Mouse (Mus musculus): ENCODE results near the gene Prdm12. TPM values are rescaled to one million over a fixed set of nuclear protein-coding genes. Genes with fewer than 3 reads are reported as not detected.
A peak's percentile ranks its signal among the peaks of the same experiment; 100 is the strongest.

The Prdm12 gene
- polyA plus RNA-seq, 1 experiment = not detected

- TF ChIP-seq POLR2AphosphoS2 (IDR thresholded peaks at IDR 0.05; ENCODE audit: insufficient read length, low read depth) (no peak), MYOD1 (IDR thresholded peaks at IDR 0.05; ENCODE audit: control insufficient read depth in 1 of 3, insufficient read length in 2 of 3, low read depth in 2 of 3) (no peak), E2F4 (IDR thresholded peaks at IDR 0.05; ENCODE audit: insufficient read depth) (no peak), SRF (IDR thresholded peaks at IDR 0.05; ENCODE audit: control insufficient read depth, insufficient read length, low read depth) (no peak), MAX (IDR thresholded peaks at IDR 0.05; ENCODE audit: low read depth) (no peak), USF1 (IDR thresholded peaks at IDR 0.05; ENCODE audit: low read depth) (no peak), MYOG (IDR thresholded peaks at IDR 0.05; ENCODE audit: control insufficient read depth in 1 of 3, insufficient read depth in 1 of 3, insufficient read length in 2 of 3, low read depth in 2 of 3) (no peak)
- Histone ChIP-seq H3K4me3 (no peak overlapping the region), H3ac (ENCODE audit: control insufficient read depth, insufficient read length) (no peak overlapping the region), H3K27me3 (ENCODE audit: control insufficient read depth, insufficient read depth, insufficient read length) (peaks cover 88% of the 10 kb centered on the region), H3K36me3 (ENCODE audit: control insufficient read depth, insufficient read depth) (no peaks in the 10 kb centered on the region), H3K79me2 (ENCODE audit: control insufficient read depth, insufficient read depth) (no peaks in the 10 kb centered on the region), H3K4me2 (ENCODE audit: low read depth) (no peak overlapping the region)
These were observed 424 bp upstream of the Prdm12 start for GRCm38 (mm10) chr2:31639466-31639760.

- H3K79me2 ChIP-seq (ENCODE audit: control insufficient read depth, insufficient read depth) = no peaks in the 10 kb centered on the region
- peak overlapping the region; percentile 56 for H3K4me2 ChIP-seq (ENCODE audit: low read depth)
- no peaks in the 10 kb centered on the region for H3K36me3 ChIP-seq (ENCODE audit: control insufficient read depth, insufficient read depth)
- no peak for TF ChIP-seq MYOD1 (IDR thresholded peaks at IDR 0.05; ENCODE audit: control insufficient read depth in 1 of 3, insufficient read length in 2 of 3, low read depth in 2 of 3)
- TF ChIP-seq TCF3 (IDR thresholded peaks at IDR 0.05; ENCODE audit: insufficient read length, low read depth) = no peak
- TF ChIP-seq TCF12 (IDR thresholded peaks at IDR 0.05; ENCODE audit: insufficient read depth, poor library complexity, severe bottlenecking) = no peak
- no peak for TF ChIP-seq CEBPB (IDR thresholded peaks at IDR 0.05; ENCODE audit: insufficient read depth, poor library complexity, severe bottlenecking)
- no peak for TF ChIP-seq REST (IDR thresholded peaks at IDR 0.05; ENCODE audit: insufficient read depth, insufficient read length)
- TF ChIP-seq POLR2A (IDR thresholded peaks at IDR 0.05; ENCODE audit: insufficient read length, low read depth) = no peak
- TF ChIP-seq E2F4 (IDR thresholded peaks at IDR 0.05; ENCODE audit: insufficient read depth) = no peak
- TF ChIP-seq MAX (IDR thresholded peaks at IDR 0.05; ENCODE audit: low read depth) = no peak
- TF ChIP-seq SRF (IDR thresholded peaks at IDR 0.05; ENCODE audit: control insufficient read depth, insufficient read length, low read depth) = no peak
- TF ChIP-seq USF1 (IDR thresholded peaks at IDR 0.05; ENCODE audit: low read depth) = no peak
- TF ChIP-seq MYOG (IDR thresholded peaks at IDR 0.05; ENCODE audit: control insufficient read depth in 1 of 3, insufficient read depth in 1 of 3, insufficient read length in 2 of 3, low read depth in 2 of 3) = no peak
- TF ChIP-seq POLR2AphosphoS2 (IDR thresholded peaks at IDR 0.05; ENCODE audit: insufficient read length, low read depth) = no peak
- H3K4me3 ChIP-seq = no peak overlapping the region
- H3ac ChIP-seq (ENCODE audit: control insufficient read depth, insufficient read length) = no peak overlapping the region
- H3K27me3 ChIP-seq (ENCODE audit: control insufficient read depth, insufficient read depth, insufficient read length) = peaks cover 80% of the 10 kb centered on the region
These were observed 1.0 kb downstream of the Prdm12 start for GRCm38 (mm10) chr2:31640609-31641507.

GRCm38 (mm10) chr2:31641508-31641830 is 1.6 kb downstream of the Prdm12 start:
- Histone ChIP-seq H3K36me3 (ENCODE audit: control insufficient read depth, insufficient read depth) (no peaks in the 10 kb centered on the region), H3K79me2 (ENCODE audit: control insufficient read depth, insufficient read depth) (no peaks in the 10 kb centered on the region), H3ac (ENCODE audit: control insufficient read depth, insufficient read length) (no peak overlapping the region), H3K4me2 (ENCODE audit: low read depth) (no peak overlapping the region), H3K27me3 (ENCODE audit: control insufficient read depth, insufficient read depth, insufficient read length) (peaks cover 80% of the 10 kb centered on the region), H3K4me3 (no peak overlapping the region)
- TF ChIP-seq POLR2AphosphoS2 (IDR thresholded peaks at IDR 0.05; ENCODE audit: insufficient read length, low read depth) = no peak
- TF ChIP-seq REST (IDR thresholded peaks at IDR 0.05; ENCODE audit: insufficient read depth, insufficient read length) = peak; percentile 41

GRCm38 (mm10) chr2:31641929-31642328 is 2.1 kb downstream of the Prdm12 start:
- Histone ChIP-seq H3K27me3 (ENCODE audit: control insufficient read depth, insufficient read depth, insufficient read length) (peaks cover 80% of the 10 kb centered on the region), H3K79me2 (ENCODE audit: control insufficient read depth, insufficient read depth) (no peaks in the 10 kb centered on the region)

More at GRCm38 (mm10) chr2:31641929-31642328, 2.1 kb downstream of the Prdm12 start:
- Histone ChIP-seq H3ac (ENCODE audit: control insufficient read depth, insufficient read length) (no peak overlapping the region), H3K36me3 (ENCODE audit: control insufficient read depth, insufficient read depth) (no peaks in the 10 kb centered on the region), H3K4me3 (no peak overlapping the region), H3K4me2 (ENCODE audit: low read depth) (no peak overlapping the region)
- TF ChIP-seq E2F4 (IDR thresholded peaks at IDR 0.05; ENCODE audit: insufficient read depth) (no peak), CEBPB (IDR thresholded peaks at IDR 0.05; ENCODE audit: insufficient read depth, poor library complexity, severe bottlenecking) (no peak), TCF3 (IDR thresholded peaks at IDR 0.05; ENCODE audit: insufficient read length, low read depth) (no peak), POLR2AphosphoS2 (IDR thresholded peaks at IDR 0.05; ENCODE audit: insufficient read length, low read depth) (no peak), TCF12 (IDR thresholded peaks at IDR 0.05; ENCODE audit: insufficient read depth, poor library complexity, severe bottlenecking) (no peak), MAX (IDR thresholded peaks at IDR 0.05; ENCODE audit: low read depth) (no peak), REST (IDR thresholded peaks at IDR 0.05; ENCODE audit: insufficient read depth, insufficient read length) (no peak), MYOD1 (IDR thresholded peaks at IDR 0.05; ENCODE audit: control insufficient read depth in 1 of 3, insufficient read length in 2 of 3, low read depth in 2 of 3) (no peak), MYOG (IDR thresholded peaks at IDR 0.05; ENCODE audit: control insufficient read depth in 1 of 3, insufficient read depth in 1 of 3, insufficient read length in 2 of 3, low read depth in 2 of 3) (no peak), POLR2A (IDR thresholded peaks at IDR 0.05; ENCODE audit: insufficient read length, low read depth) (no peak), USF1 (IDR thresholded peaks at IDR 0.05; ENCODE audit: low read depth) (no peak), SRF (IDR thresholded peaks at IDR 0.05; ENCODE audit: control insufficient read depth, insufficient read length, low read depth) (no peak)
